Mouse (Mus musculus) heart, postnatal 0 days (tissue): Measurements from ENCODE around the gene Fry. TPM values are rescaled to one million over a fixed set of nuclear protein-coding genes. Genes with fewer than 3 reads are reported as not detected.
A peak's percentile ranks its signal among the peaks of the same experiment; 100 is the strongest.

Experiments
- ATAC-seq: fragments of 200-750 bp; cut with Nextera tagmentation; 2 replicates; pipeline ENCODE4 v1.8.0; 2017; ENCODE audit warnings: low read depth, moderate number of reproducible peaks, moderate library complexity; ENCODE audit not compliant: insufficient read depth
- DNase-seq: peaks from one replicate; pipeline ENCODE4 v3.0.0-alpha.2; 2016; ENCODE audit warnings: low spot score
- H3K27ac ChIP-seq: fragments of 300-500 bp; sonication (generic); 2 replicates; pipeline ENCODE4 v1.5.1; 2014; ENCODE audit warnings: low read depth, mild to moderate bottlenecking
- H3K27me3 ChIP-seq: fragments of 300-500 bp; sonication (generic); 2 replicates; pipeline ENCODE4 v1.6.1; 2014; ENCODE audit warnings: low read length, mixed read lengths; ENCODE audit not compliant: control insufficient read depth, insufficient read depth
- H3K36me3 ChIP-seq: fragments of 300-500 bp; sonication (generic); replicated peaks from 2 replicates; pipeline ENCODE4 v1.6.1; 2014; ENCODE audit warnings: low read length, mixed read lengths; ENCODE audit not compliant: control insufficient read depth, insufficient read depth
- H3K4me1 ChIP-seq: fragments of 300-500 bp; sonication (generic); 2 replicates; pipeline ENCODE4 v1.6.1; 2014; ENCODE audit warnings: antibody characterized with exemption; ENCODE audit not compliant: control insufficient read depth, insufficient read depth
- H3K4me2 ChIP-seq: fragments of 300-500 bp; sonication (generic); 2 replicates; pipeline ENCODE4 v1.6.1; 2014; ENCODE audit warnings: low read depth, mild to moderate bottlenecking, low read length, moderate library complexity
- H3K4me3 ChIP-seq: fragments of 300-500 bp; sonication (generic); 2 replicates; pipeline ENCODE4 v1.5.1; 2014; ENCODE audit warnings: low read depth, low read length
- H3K9ac ChIP-seq: fragments of 300-500 bp; sonication (generic); replicated peaks from 2 replicates; pipeline ENCODE4 v1.6.1; 2014; ENCODE audit warnings: low read depth, low read length, mixed read lengths
- H3K9me3 ChIP-seq: fragments of 300-500 bp; sonication (generic); replicated peaks from 2 replicates; pipeline ENCODE4 v1.6.1; 2016; ENCODE audit warnings: low read length; ENCODE audit not compliant: control insufficient read depth
- CTCF ChIP-seq: IDR thresholded peaks from 2 replicates; pipeline ENCODE4 v1.5.1; 2016; ENCODE audit warnings: antibody characterized with exemption, control low read depth, low read depth
- EP300 ChIP-seq: IDR thresholded peaks from 2 replicates; pipeline ENCODE4 v1.6.1; 2016; ENCODE audit warnings: antibody characterized with exemption, low read depth
- WGBS: fragments of 180-500 bp; shearing (Covaris S2); extraction: QIAGEN DNeasy Blood & Tissue Kit; methylation state at CpG from one replicate; pipeline ENCODE4 v1.1.7; 2014; 5-methylcytosine and 5-hydroxymethylcytosine counted together
- polyA plus RNA-seq: library from polyadenylated mRNA; unstranded; fragments of >200 nt; fragmentation: Nextera tagmentation; extraction: Ambion mirVana; gene quantifications from 2 replicates; pipeline ENCODE4 v1.2.1, GENCODE M21; 2015
- total RNA-seq: library from RNA; depleted of rRNA; stranded (reverse); fragments of >200 nt; gene quantifications from 2 replicates; pipeline ENCODE4 v1.2.3, GENCODE M21; 2014; ENCODE audit warnings: low replicate concordance

Fry gene
- total and polyA plus RNA-seq, 2 experiments from 2014 or later = 31.8 to 124 TPM

DNA sequence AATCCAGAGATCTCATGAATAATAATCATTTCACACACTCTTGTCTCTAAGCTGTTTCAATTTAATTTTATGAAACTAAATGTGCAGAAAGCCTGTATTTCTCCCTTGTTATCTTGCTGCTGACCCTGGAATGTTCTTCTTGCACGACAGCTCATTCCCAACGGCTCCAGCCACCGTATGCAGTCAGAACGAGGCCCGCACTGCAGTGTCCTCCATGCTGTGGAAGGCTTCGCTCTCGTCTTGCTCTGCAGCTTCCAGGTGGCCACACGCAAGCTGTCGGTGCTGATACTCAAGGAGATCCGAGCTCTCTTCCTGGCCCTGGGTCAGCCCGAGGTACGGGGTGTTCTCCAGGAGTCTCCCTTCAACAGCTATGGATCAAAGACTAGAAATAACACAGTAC, 270.2 kb downstream of the Fry start:
- Histone ChIP-seq H3K9me3 (no peaks in the 10 kb centered on the region), H3K9ac (no peak overlapping the region), H3K4me3 (no peak overlapping the region), H3K36me3 (peaks cover 69% of the 10 kb centered on the region), H3K4me2 (no peak overlapping the region), H3K27me3 (no peaks in the 10 kb centered on the region), H3K27ac (no peak overlapping the region), H3K4me1 (peaks cover 23% of the 10 kb centered on the region)
- TF ChIP-seq EP300 (no peak), CTCF (no peak)
- no peak for DNase-seq
- ATAC-seq = no peak
- WGBS = 70% methylated on average over 12 of the region's 12 CpGs

DNA sequence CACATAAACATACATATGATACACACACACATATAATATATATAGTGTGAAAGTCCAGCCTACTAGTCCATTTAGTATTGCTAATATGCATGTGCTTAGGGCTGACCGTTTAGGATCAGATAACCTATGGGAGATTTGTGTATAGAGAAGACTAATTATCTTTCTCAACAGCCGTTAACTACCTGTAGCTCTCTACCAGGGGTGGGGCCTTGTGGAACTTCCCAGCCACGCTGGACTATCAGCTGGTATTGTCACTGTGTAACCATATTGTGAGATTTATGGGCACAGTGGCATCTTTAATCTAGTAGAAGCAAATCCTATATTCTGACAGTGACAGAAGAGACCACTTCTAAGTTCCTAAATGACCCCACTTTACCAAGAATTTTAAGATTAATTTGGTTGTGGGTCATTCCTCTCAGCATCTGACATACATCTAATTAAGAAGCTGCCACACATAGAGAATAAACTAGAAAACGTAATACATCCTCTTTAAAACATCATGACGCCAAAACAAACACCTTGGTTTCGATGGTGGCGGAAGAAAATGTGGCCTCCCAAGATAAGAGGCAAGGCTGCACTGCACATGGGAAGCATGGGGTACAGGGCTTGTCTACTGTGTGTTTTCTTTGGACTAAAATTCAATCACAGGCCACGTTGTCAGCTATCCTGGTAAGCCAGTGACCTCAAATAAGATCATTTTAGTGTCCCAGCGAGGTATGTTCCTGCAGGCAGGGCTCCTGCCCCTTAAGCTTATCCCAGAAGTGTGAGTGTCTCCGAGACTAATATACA, 271.3 kb downstream of the Fry start:
- ATAC-seq (peak; percentile 63), DNase-seq (peak; percentile 76)
- no peaks in the 10 kb centered on the region for H3K27me3 ChIP-seq
- no peak overlapping the region for H3K4me3 ChIP-seq
- TF ChIP-seq CTCF (no peak), EP300 (no peak)
- 36% methylated on average over 10 of the region's 10 CpGs for whole genome bisulfite sequencing
- peaks cover 5% of the 10 kb centered on the region for H3K9me3 ChIP-seq
- H3K9ac ChIP-seq = no peak overlapping the region
- no peak overlapping the region for H3K4me2 ChIP-seq
- H3K27ac ChIP-seq = peak overlapping the region; percentile 68
- H3K36me3 ChIP-seq = peaks cover 74% of the 10 kb centered on the region
- H3K4me1 ChIP-seq = peaks cover 13% of the 10 kb centered on the region

GRCm38 (mm10) chr5:150390422-150390821, 272.0 kb downstream of the Fry start:
- DNase-seq = peak; percentile 65

GRCm38 (mm10) chr5:150394645-150395044, 276.2 kb downstream of the Fry start:
- Histone ChIP-seq H3K27ac (no peak overlapping the region), H3K36me3 (peaks cover 72% of the 10 kb centered on the region), H3K9me3 (peaks cover 5% of the 10 kb centered on the region), H3K4me3 (no peak overlapping the region), H3K27me3 (no peaks in the 10 kb centered on the region), H3K4me2 (no peak overlapping the region), H3K9ac (no peak overlapping the region), H3K4me1 (0 out of 2 replicates have a peak, but pooled peaks cover 5% of the 10 kb centered on the region)
- no peak for ATAC-seq
- DNase-seq = no peak
- no peak; the same call in 1 of the 2 replicates for TF ChIP-seq CTCF
- 94% methylated on average over 6 of the region's 6 CpGs for WGBS

More at GRCm38 (mm10) chr5:150390422-150390821, 272.0 kb downstream of the Fry start:
- 3% methylated on average over 7 of the region's 7 CpGs for WGBS
- ATAC-seq = peak; percentile 87
- no peak overlapping the region for H3K4me2 ChIP-seq
- no peak; the same call in 1 of the 2 replicates for TF ChIP-seq EP300
- no peak for TF ChIP-seq CTCF
- H3K9ac ChIP-seq = no peak overlapping the region
- peak overlapping the region; percentile 68 for H3K27ac ChIP-seq
- no peak overlapping the region for H3K4me3 ChIP-seq
- H3K36me3 ChIP-seq = peaks cover 78% of the 10 kb centered on the region
- H3K4me1 ChIP-seq = 0 out of 2 replicates have a peak, but pooled peaks cover 7% of the 10 kb centered on the region
- H3K27me3 ChIP-seq = no peaks in the 10 kb centered on the region
- peaks cover 5% of the 10 kb centered on the region for H3K9me3 ChIP-seq

DNA sequence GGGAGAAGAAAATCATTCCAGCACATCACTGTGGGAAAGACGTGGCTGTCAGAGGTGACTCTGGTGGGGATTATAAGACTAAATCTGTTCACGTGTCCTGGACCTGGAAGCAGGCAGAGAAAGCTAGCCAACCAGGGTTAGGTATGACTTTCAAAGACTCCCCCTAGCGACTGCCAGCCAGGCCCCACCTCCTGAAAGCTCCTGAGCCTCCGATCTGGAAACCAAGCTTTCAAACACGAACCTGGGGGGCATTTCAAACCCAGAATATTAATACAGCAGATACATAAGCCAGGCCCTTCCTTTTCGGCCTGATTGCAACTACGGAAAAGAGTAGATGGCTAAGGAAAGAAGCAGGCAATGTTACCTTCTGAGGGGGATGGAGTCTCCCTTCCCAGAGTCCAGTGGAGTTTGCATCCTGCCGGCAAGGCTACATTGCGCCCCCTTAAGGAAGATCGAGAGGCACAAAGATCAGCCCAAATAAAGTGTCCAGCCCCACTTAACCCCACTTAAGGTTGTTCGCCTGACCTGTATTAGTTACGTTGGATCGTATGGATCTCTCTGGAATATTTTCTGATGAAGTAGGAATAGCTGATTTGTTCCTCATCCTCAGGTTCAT, 284.5 kb downstream of the Fry start:
- Histone ChIP-seq H3K4me2 (no peak overlapping the region), H3K9me3 (no peaks in the 10 kb centered on the region), H3K27me3 (no peaks in the 10 kb centered on the region), H3K36me3 (peaks cover 88% of the 10 kb centered on the region), H3K4me1 (no peaks in the 10 kb centered on the region), H3K27ac (no peak overlapping the region), H3K9ac (no peak overlapping the region), H3K4me3 (no peak overlapping the region)
- ATAC-seq (no peak), DNase-seq (no peak)
- WGBS = 44% methylated on average over 13 of the region's 13 CpGs
- TF ChIP-seq CTCF (0 out of 2 replicates have a peak, but pooled peaks have one; percentile 15), EP300 (no peak)
